Mouse (Mus musculus) lung, adult 2 months (tissue): ENCODE measurements around the gene Npnt. TPM values are rescaled to one million over a fixed set of nuclear protein-coding genes. Genes with fewer than 3 reads are reported as not detected.

Source experiments
- DNase-seq: peaks from one replicate; pipeline ENCODE4 v3.0.0; 2022
- H3K4me1 ChIP-seq: fragments of 200-500 bp; 2 replicates; pipeline ENCODE4 v1.6.1; 2011; ENCODE audit warnings: low read length; ENCODE audit not compliant: control insufficient read depth, insufficient read depth
- H3K4me3 ChIP-seq: fragments of 200-500 bp; replicated peaks from 2 replicates; pipeline ENCODE3; 2011; ENCODE audit warnings: low read depth, mild to moderate bottlenecking, control low read depth, low read length; ENCODE audit errors: extremely low read depth
- CTCF ChIP-seq: fragments of 200-500 bp; IDR thresholded peaks from 2 replicates; pipeline ENCODE4 v1.5.1; 2011; ENCODE audit warnings: mild to moderate bottlenecking, low read length, control low read depth; ENCODE audit not compliant: insufficient read depth
- POLR2A ChIP-seq: fragments of 200-500 bp; IDR thresholded peaks from 2 replicates; pipeline ENCODE4 v1.6.1; 2011; ENCODE audit warnings: low read depth, mild to moderate bottlenecking, control low read depth, low read length, borderline replicate concordance; ENCODE audit errors: extremely low read depth
- WGBS: fragments of 180-500 bp; shearing (Covaris S2); methylation state at CpG from one replicate; pipeline ENCODE4 v1.1.7; 2018; 5-methylcytosine and 5-hydroxymethylcytosine counted together
- polyA plus RNA-seq: library from polyadenylated mRNA; depleted of rRNA; stranded (reverse); fragments of >200 nt; gene quantifications from 2 replicates; pipeline ENCODE4 v1.2.3, GENCODE M21; 2012; rRNA removed

The Npnt gene
- 401 and 498 TPM in 2 replicates for polyA plus RNA-seq

DNA sequence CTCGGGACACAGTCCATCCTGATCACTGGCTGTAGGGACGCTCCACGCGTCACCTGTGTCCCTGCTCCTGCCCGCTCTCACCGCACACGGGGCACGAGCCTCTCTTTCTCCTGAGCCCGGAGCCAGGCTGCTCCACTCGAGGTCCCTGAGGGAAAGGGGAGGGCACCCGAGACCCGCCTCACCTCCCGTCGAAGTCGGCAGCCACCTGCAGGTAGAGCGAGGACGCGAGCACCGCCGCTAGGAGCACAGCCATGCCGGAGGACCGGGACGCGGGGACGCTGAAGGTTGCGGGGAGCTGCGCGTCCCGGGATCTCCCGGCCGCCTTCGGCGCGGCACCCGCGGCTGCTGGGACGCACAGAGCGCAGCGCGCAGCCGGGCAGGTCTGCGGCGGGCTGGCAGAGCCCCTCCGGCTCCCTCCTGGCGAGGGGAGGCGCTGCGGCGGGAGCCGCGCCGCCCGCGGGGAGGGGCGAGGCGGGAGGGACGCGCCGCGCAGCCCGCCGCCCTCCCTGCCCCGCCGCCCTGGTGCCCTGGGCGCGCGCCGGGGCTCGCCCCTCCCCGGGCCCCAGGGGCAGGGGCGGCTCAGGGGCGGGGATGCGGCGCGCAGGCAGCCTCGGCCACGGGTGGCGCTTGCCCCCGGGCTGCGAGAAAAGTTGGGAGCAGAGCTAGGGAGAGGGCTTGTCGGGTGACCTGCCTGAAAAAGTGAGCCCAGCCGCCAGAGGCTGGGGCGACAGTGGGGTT is at the start of gene Npnt:
Npnt (minus strand) TSS at position 501 of the 738 bp plus-strand sequence.
- Histone ChIP-seq H3K4me3 (peak within 1 kb of the TSS; percentile 73), H3K4me1 (peaks cover 5% of the 10 kb centered on the region; the same call in 1 of the 2 replicates)
- WGBS: under 1% methylated on average over 79 of the region's 82 CpGs
- DNase-seq: peak; percentile 66
- TF ChIP-seq POLR2A (peak; percentile 51; the same call in 1 of the 2 replicates), CTCF (no peak)

- Histone ChIP-seq H3K4me1 (no peaks in the 10 kb centered on the region), H3K4me3 (no peak overlapping the region)
- TF ChIP-seq POLR2A (no peak), CTCF (no peak)
- DNase-seq: no peak
- WGBS: 84% methylated on average over 9 of the region's 9 CpGs
These were observed 46.2 kb upstream of the Npnt start for GRCm38 (mm10) chr3:132996299-132996698.

DNA sequence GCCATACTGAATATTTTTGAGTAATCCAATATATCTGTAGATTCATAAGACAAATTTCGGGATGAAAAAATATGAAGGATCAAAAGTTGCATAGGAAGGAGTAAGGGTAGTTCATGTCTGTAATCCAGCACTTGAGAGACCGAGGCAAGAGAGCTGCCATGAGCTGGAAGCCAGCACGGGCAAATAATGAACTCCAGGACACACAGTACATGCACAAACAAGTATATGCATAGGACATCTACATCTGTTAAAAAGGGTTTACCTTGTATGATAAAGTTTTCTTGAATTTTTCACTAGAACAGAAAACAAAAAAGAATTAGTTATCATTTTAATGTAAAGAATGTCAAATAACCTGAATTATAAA is 45.8 kb upstream of the Npnt start:
- TF ChIP-seq POLR2A: no peak
- no peak for TF ChIP-seq CTCF
- no peak for DNase-seq
- 86% methylated on average over 3 of the region's 3 CpGs for WGBS
- Histone ChIP-seq H3K4me1 (no peaks in the 10 kb centered on the region), H3K4me3 (no peak overlapping the region)

DNA sequence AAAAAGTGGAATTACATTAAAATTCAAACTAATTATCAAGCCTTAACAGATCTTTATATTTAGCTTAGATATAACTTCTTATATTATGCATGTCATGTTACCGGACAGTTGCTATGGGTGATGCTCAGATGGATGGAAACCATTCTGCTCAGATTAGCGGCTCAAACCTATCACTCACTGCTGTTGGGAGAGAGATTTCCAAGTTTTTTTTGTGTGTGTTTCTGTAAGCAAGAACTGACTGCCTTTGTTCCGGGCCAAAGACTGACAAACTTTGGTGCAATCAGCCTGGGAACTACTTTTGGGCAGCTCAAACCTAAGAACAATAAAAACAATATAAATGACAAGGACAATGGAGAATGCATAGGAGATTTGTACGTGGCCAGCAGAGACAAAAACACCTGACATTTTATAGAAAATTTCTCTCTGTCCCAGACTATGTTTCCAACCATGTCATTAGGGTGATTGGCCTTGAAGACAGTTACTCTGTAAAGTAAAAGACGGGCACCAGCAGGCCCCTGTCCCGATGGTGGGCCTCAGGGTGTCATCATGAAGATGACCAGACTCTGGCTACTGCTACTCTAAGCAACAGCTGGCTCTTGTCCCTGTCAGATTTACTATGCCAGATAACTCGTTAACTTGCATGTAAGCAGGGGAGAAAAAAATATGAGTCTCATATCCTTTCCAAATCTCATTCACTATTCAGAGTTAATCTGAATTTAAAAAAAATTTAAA is 45.2 kb upstream of the Npnt start:
- TF ChIP-seq POLR2A: no peak
- TF ChIP-seq CTCF: no peak
- DNase-seq: no peak
- Histone ChIP-seq H3K4me3 (no peak overlapping the region), H3K4me1 (no peaks in the 10 kb centered on the region)
- whole genome bisulfite sequencing: 77% methylated on average over 7 of the region's 7 CpGs

GRCm38 (mm10) chr3:132986188-132986587 is 36.1 kb upstream of the Npnt start:
- Histone ChIP-seq H3K4me1 (peaks cover 8% of the 10 kb centered on the region), H3K4me3 (no peak overlapping the region)
- 93% methylated on average over 5 of the region's 5 CpGs for WGBS
- DNase-seq: no peak
- TF ChIP-seq POLR2A (no peak), CTCF (no peak)

GRCm38 (mm10) chr3:132983845-132984485 is 33.9 kb upstream of the Npnt start:
- DNase-seq: peak; percentile 13
- TF ChIP-seq CTCF: no peak
- no peak for TF ChIP-seq POLR2A
- peaks cover 8% of the 10 kb centered on the region for H3K4me1 ChIP-seq
- WGBS: 29% methylated on average over 4 of the region's 4 CpGs
- H3K4me3 ChIP-seq: no peak overlapping the region

DNA sequence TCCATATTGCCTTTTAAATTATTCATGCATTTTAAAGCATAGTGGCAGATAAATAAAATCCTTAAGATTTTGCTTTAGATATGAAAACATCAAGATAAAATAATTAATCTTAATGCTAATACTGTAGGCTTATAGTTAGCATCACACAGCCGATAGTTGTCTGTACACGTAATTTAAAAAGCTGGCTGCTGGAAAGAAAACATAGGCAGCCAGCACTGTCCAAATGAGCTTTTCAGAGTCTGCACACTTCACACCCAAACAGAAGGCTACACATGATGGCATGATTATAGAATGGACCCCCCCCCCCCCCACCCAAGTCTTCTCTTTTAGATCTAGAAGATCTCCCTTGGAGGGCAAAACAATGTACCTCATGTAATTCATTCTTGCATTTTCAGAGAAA is 31.9 kb upstream of the Npnt start:
- TF ChIP-seq CTCF (no peak), POLR2A (no peak)
- 98% methylated on average over 2 of the region's 2 CpGs for WGBS

DNA sequence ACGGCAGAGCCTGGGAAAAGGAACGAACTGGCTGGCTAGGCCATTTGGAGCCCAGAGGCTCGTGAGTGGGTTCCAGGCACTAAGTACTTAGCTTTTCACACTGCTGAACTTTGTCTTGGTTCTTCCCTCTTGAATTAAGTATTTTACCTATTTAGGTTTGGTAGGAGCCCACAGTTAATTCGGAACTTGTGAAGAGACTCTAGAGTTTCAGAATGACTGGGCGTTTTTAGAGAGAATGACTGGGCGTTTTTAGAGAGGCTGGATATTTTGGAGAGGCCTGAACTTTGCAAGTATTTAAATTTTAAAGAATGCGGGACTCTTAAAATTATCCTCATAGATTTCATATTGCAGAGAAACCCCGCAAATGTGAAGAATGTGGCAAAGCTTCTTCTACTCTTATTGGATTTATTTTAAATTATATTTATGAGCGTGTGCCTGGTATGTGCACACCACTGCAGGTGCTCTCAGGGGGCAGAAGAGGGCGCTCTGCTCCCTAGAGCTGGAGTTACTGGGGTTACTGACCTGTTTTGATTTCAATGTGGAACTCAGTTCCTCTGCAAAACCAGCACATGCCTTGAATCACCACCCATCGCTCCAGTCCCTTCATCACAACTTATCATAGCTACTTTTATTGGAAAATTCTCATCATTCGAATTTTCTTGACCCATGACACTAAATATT is 29.8 kb upstream of the Npnt start:
- peaks cover 7% of the 10 kb centered on the region for H3K4me1 ChIP-seq
- no peak for DNase-seq
- no peak overlapping the region for H3K4me3 ChIP-seq
- WGBS: 92% methylated on average over 12 of the region's 12 CpGs
- no peak for TF ChIP-seq POLR2A
- TF ChIP-seq CTCF: no peak

More for the DNA sequence above, 31.9 kb upstream of the Npnt start:
- Histone ChIP-seq H3K4me3 (no peak overlapping the region), H3K4me1 (peaks cover 8% of the 10 kb centered on the region)
- DNase-seq: no peak

- no peaks in the 10 kb centered on the region for H3K4me1 ChIP-seq
- TF ChIP-seq POLR2A: no peak
- no peak for TF ChIP-seq CTCF
- WGBS: 70% methylated on average over 5 of the region's 5 CpGs
- no peak for DNase-seq
- no peak overlapping the region for H3K4me3 ChIP-seq
These were observed 16.2 kb upstream of the Npnt start for GRCm38 (mm10) chr3:132966255-132966654.
